Mouse (Mus musculus) left cerebral cortex, adult 6 months (tissue): ENCODE data around the gene Olfr1369-ps1. TPM values are rescaled to one million over a fixed set of nuclear protein-coding genes. Genes with fewer than 3 reads are reported as not detected.

Experiments used
- long read RNA-seq, 2 experiments: library from polyadenylated mRNA; unstranded; transcript quantifications; one replicate each; pipeline ENCODE4 v2.0.0; 2019 to 2020
- polyA plus RNA-seq: library from polyadenylated mRNA; unstranded; fragments of <200 nt; fragmentation: Nextera tagmentation; gene quantifications from 2 replicates; pipeline ENCODE4 v1.2.3, GENCODE M21; 2021

Gene Olfr1369-ps1
- polyA plus RNA-seq, result 0.03 and 0.07 TPM in 2 replicates
- long read RNA-seq, experiment 1, result 0 reads
- long read RNA-seq, experiment 2, result 0 reads

DNA sequence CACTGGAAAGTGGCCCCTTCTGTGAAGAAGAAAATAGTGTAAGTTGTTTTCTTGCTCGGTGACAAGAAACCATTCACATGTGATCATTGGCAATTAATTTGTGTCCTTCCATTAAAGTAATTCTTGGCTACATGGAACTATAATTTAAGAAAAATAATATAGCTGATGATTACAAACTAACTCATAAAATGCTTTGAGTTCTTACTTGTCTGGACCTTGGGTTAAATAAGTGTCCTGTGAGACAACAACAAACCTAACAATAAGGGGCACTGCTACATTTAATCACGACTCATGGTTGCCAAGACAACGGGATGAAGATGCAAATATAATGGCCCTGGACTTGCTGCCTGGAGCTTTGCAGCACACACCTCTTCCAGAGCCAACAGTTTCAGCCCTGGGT, at the start of gene Olfr1369-ps1:
Olfr1369-ps1 (plus strand) TSS at position 301 of the 400 bp plus-strand sequence.

DNA sequence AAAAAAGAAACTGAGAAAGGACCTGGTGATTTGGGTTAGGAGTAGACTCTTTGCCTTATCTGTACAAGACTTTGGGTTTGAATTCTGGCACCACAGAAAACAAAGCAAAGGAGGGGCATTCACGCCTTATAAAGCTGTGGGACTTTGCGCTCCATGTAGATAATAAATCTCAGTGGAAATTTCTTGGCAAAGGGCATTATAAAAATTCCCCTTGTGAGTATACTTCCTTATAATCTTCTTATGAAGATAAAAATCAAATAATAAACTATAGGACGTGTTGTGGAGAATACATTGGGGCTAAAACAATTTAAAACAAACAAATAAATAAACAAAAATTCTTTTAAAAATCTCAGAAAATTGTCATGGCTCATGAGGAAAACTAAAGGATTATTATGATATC, 36.4 kb upstream of the Olfr1369-ps1 start, which contains the start of gene Olfr1370:
Olfr1370 (minus strand) TSS at position 101 of the 400 bp plus-strand sequence.

DNA sequence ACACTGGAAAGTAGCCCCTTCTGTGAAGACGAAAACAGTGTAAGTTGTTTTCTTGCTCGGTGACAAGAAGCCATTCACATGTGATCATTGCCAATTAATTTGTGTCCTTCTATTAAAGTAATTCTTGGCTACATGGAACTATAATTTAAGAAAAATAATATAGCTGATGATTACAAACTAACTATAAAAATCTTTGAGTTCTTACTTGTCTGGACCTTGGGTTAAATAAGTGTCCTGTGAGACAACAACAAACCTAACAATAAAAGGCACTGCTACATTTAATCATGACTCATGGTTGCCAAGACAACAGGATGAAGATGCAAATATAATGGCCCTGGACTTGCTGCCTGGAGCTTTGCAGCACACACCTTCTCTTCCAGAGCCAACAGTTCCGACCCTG, 18.1 kb downstream of the Olfr1369-ps1 start, which contains the start of gene Olfr263:
Olfr263 (plus strand) TSS at position 301 of the 400 bp plus-strand sequence.

DNA sequence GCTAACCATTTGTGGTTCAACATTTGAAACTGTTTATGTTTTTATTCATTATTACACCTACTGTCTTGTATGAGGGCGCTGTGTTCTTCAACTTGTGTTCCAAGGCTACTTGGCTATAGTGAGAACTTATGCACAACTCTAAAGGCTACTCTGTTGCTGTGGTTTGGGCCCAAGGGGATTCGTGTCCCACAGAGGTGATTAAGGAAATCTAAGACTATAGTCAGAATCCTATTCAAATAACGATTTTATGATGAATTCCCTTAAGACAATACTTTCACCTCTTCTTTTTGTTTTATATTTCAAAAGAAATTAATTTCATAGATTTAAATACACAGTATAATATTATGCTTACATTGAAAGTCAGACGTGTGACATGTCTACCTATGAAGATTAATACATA, 34.5 kb downstream of the Olfr1369-ps1 start, which contains the start of gene Olfr1368:
Olfr1368 (minus strand) TSS at position 101 of the 400 bp plus-strand sequence.

Other genes starting within 250 kb of the Olfr1369-ps1 start
- not detected in 2 replicates for gene Olfr1370, start 36.5 kb upstream of the Olfr1369-ps1 start, polyA plus RNA-seq
- gene Olfr263, start 18.2 kb downstream of the Olfr1369-ps1 start, polyA plus RNA-seq, result not detected in 2 replicates
- gene Olfr1368, start 34.4 kb downstream of the Olfr1369-ps1 start, polyA plus RNA-seq, result not detected in 2 replicates
- 26.8 and 31.5 TPM in 2 replicates for gene Trim27, start 68.0 kb downstream of the Olfr1369-ps1 start, polyA plus RNA-seq
- gene Gpx5, start 181.2 kb downstream of the Olfr1369-ps1 start, polyA plus RNA-seq, result not detected in 2 replicates
- 1.8 TPM in 2 replicates for gene Gpx6, start 200.6 kb downstream of the Olfr1369-ps1 start, polyA plus RNA-seq
- gene Olfr1367, start 235.4 kb downstream of the Olfr1369-ps1 start, polyA plus RNA-seq, result not detected in 2 replicates